Mouse (Mus musculus): Measurements from ENCODE around the gene Ccdc88a. TPM values are rescaled to one million over a fixed set of nuclear protein-coding genes. Genes with fewer than 3 reads are reported as not detected.
A peak's percentile ranks its signal among the peaks of the same experiment; 100 is the strongest.

Gene Ccdc88a
- total RNA-seq, 2 experiments from 2014 or later, result 28.9 to 29.5 TPM

DNA sequence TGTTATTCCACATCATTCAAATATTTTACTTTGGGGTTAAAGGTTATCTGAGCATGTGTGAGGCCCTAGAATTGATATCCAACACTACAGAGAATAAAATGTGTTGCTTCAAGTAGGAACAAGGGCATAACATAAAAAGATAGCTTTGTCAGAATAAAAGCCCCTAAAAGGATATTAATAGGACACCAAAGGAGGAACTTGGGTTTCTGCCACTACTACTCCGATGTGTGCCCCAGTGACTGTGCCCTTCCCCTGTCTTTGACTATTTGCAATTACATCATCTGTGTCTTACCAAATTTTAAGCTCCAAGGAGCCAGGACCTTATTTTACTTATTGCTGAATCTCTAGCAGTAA lies 175.9 kb downstream of the Ccdc88a start:
- DNase-seq, result peak; percentile 17

Other genes with a start within 250 kb of the Ccdc88a start
- gene Pnpt1, start 242.9 kb upstream of the Ccdc88a start, total RNA-seq (2021), result 10 to 100 TPM; 33.0 to 34.6 TPM
- gene Ppp4r3b, start 200.8 kb upstream of the Ccdc88a start, total RNA-seq (2021), result 10 to 100 TPM; 38.3 to 40.2 TPM
- 10 to 100 TPM; 23.7 to 25.8 TPM for gene Cfap36, start 126.2 kb upstream of the Ccdc88a start, total RNA-seq (2021)
- 10 to 100 TPM; 14.2 to 17.7 TPM for gene Prorsd1, start 141.4 kb downstream of the Ccdc88a start, total RNA-seq (2021)
- 10 to 100 TPM; 43.4 to 49.4 TPM for gene Mtif2, start 152.8 kb downstream of the Ccdc88a start, total RNA-seq (2021)
- gene Clhc1, start 174.3 kb downstream of the Ccdc88a start, total RNA-seq (2021), result under 1 TPM in 1 of 2 experiments, not detected in 1; 0.18 TPM
- 100 to 1,000 TPM; 749 to 777 TPM for gene Rps27a, start 174.5 kb downstream of the Ccdc88a start, total RNA-seq (2021)

Measured in heart, postnatal 4 days (tissue).